Comparison of ENCODE assay signal across 8 mouse cellular contexts in the genomic region with DNA sequence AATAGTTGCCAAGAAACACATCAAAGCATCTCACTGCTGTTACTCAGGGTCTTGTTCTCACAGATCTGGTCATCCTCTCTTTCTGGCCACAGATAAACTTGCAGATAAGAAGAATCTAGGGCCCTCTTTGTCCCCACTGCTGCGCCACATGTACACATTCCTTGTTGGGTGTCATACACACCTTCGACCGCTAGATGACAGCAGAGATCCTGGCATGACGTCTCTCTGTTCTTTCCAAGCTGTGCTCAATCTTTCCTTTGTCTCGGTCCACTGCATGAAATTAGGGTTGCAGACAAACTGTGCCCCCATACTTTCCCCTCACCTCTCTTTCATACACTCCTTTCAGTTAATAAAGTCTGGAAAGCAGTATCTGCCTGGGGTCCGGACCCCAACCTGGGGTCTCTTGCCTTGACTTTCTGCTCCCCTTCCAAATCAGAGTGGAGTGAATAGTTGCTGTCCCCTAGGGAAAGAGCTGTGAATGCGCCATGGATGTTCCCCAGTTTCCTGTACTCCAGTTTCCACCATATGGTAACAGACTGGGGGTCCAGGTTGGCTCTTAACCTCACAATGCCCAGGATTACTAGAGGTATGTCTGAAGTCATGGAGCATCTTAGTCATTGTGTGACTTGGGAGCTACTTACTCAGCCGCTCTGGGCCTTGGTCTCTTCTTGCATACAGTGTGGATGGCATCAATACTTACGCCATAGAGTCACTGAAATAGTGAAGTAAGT.
DNase-seq lines count a peak whose midpoint lies in the region; ATAC-seq and TF ChIP-seq lines count a peak whose summit lies in the region.

No protein-coding gene starts in this region.

- TF ChIP-seq CTCF in E14TG2a.4 (conservative IDR thresholded peaks at IDR 0.05; ENCODE audit: low read length), result peak; percentile 94

- H3K4me1 ChIP-seq in E14TG2a.4 (replicated peaks; ENCODE audit: low read depth, low read length), result no peaks in the 10 kb centered on the region
- H3K4me1 ChIP-seq in embryonic facial prominence, embryonic 14.5 days (ENCODE audit: control insufficient read depth, insufficient read depth, low read length), result no peaks in the 10 kb centered on the region

- peak; percentile 71 for ATAC-seq in embryonic facial prominence, embryonic 14.5 days (ENCODE audit: low read depth)
- ATAC-seq in hematopoietic stem cell, adult 5-6 weeks (replicated peaks in 1 of 2; ENCODE audit: insufficient read depth in 1 of 2, low FRiP score in 2 of 2, low TSS enrichment in 1 of 2, low read depth in 1 of 2, poor library complexity in 2 of 2, severe bottlenecking in 2 of 2), result peak; percentile 80 to 88
- ATAC-seq in activated CD4-positive, CD25-positive, alpha-beta regulatory T cell, adult 4 months, result no peak

- H3K4me3 ChIP-seq in E14TG2a.4 (replicated peaks; ENCODE audit: low read length), result no peak overlapping the region
- H3K4me3 ChIP-seq in embryonic facial prominence, embryonic 14.5 days (ENCODE audit: low read depth, low read length), result no peak overlapping the region

- H3K4me2 ChIP-seq in embryonic facial prominence, embryonic 14.5 days (ENCODE audit: low read depth, low read length), result 0 out of 2 replicates have a peak overlapping the region, but pooled peaks have one; percentile 29

- H3K9ac ChIP-seq in embryonic facial prominence, embryonic 14.5 days (ENCODE audit: low read depth, low read length), result no peak overlapping the region

- peak; percentile 23 for DNase-seq in adrenal gland, adult 2 months
- peak; percentile 76 for DNase-seq in embryonic facial prominence, embryonic 14.5 days (ENCODE audit: low spot score)
- peak; percentile 12 for DNase-seq in layer of hippocampus, adult 9-11 months
- peak; percentile 19 to 68 for DNase-seq in lung, postnatal 4 days
- DNase-seq in right cerebral cortex, adult 18-20 months, result peak; percentile 44

- WGBS in embryonic facial prominence, embryonic 14.5 days, result 27% methylated on average over 9 of the region's 9 CpGs

- H3K27me3 ChIP-seq in E14TG2a.4 (ENCODE audit: insufficient read depth, low read length), result no peaks in the 10 kb centered on the region
- peaks cover 5% of the 10 kb centered on the region; the same call in 1 of the 2 replicates for H3K27me3 ChIP-seq in embryonic facial prominence, embryonic 14.5 days (replicated peaks; ENCODE audit: control insufficient read depth, insufficient read depth, low read length)

- no peak overlapping the region for H3K27ac ChIP-seq in embryonic facial prominence, embryonic 14.5 days (replicated peaks; ENCODE audit: low read depth, low read length)

- H3K9me3 ChIP-seq in E14TG2a.4 (ENCODE audit: low read length), result no peaks in the 10 kb centered on the region
- no peaks in the 10 kb centered on the region for H3K9me3 ChIP-seq in embryonic facial prominence, embryonic 14.5 days (ENCODE audit: control insufficient read depth, low read length)

- H3K36me3 ChIP-seq in E14TG2a.4 (ENCODE audit: insufficient read depth, low read length), result no peaks in the 10 kb centered on the region
- no peaks in the 10 kb centered on the region for H3K36me3 ChIP-seq in embryonic facial prominence, embryonic 14.5 days (ENCODE audit: control insufficient read depth, insufficient read depth, low read length)

Comparison
In these comparisons a context has a peak if more than half of its experiments do, and no peak if none do; other contexts are left out.
1. DNase-seq: peak in every context shown above with its lines; median percentile 76 in embryonic facial prominence, embryonic 14.5 days; 44 in right cerebral cortex, adult 18-20 months; 44 in lung, postnatal 4 days; 23 in adrenal gland, adult 2 months; 12 in layer of hippocampus, adult 9-11 months.